Mouse (Mus musculus) lung, adult 10 weeks (tissue): Measurements from ENCODE around the gene Aasdh. TPM values are rescaled to one million over a fixed set of nuclear protein-coding genes. Genes with fewer than 3 reads are reported as not detected.

ENCODE experiments used
- polyA plus RNA-seq: library from polyadenylated mRNA; stranded (reverse); fragments of 350-450 nt; fragmentation: Illumina TruSeq; extraction: RNeasy Lipid Tissue Mini Kit (QIAGEN cat#74804); gene quantifications from one replicate; pipeline ENCODE4 v1.2.3, GENCODE M21; 2014; ENCODE audit warnings: low read depth, low replicate concordance; ENCODE audit not compliant: insufficient read depth

Gene Aasdh
- 7.5 TPM for polyA plus RNA-seq

GRCm38 (mm10) chr5:76905405-76906154, at the start of gene Aasdh:
Gene Aasdh (minus strand): TSS chr5:76905514.

GRCm38 (mm10) chr5:76951106-76952027, 46.1 kb upstream of the Aasdh start, which contains the start of the genes Paics and Ppat:
Gene Paics (plus strand): TSS chr5:76951307.
Gene Ppat (minus strand): TSS chr5:76951578.

Other genes with a start within 250 kb of the Aasdh start
- 1.5 TPM for gene C530008M17Rik, start 249.0 kb downstream of the Aasdh start, polyA plus RNA-seq
- gene Paics, start 45.8 kb upstream of the Aasdh start, polyA plus RNA-seq: 73.6 TPM
- 5.3 TPM for gene Ppat, start 46.1 kb upstream of the Aasdh start, polyA plus RNA-seq
- gene Srp72, start 69.2 kb upstream of the Aasdh start, polyA plus RNA-seq: 24.6 TPM
- gene Arl9, start 98.5 kb upstream of the Aasdh start, polyA plus RNA-seq: not detected
- 0.30 TPM for gene Thegl, start 110.5 kb upstream of the Aasdh start, polyA plus RNA-seq
- gene Hopx, start 209.6 kb upstream of the Aasdh start, polyA plus RNA-seq: 1,170 TPM